Mouse (Mus musculus) lung, postnatal 10 days (tissue): ENCODE results near the gene Sema4c.

Experiments used
- DNase-seq: peaks from one replicate; pipeline ENCODE4 v3.0.0; 2021

The Sema4c gene

DNA sequence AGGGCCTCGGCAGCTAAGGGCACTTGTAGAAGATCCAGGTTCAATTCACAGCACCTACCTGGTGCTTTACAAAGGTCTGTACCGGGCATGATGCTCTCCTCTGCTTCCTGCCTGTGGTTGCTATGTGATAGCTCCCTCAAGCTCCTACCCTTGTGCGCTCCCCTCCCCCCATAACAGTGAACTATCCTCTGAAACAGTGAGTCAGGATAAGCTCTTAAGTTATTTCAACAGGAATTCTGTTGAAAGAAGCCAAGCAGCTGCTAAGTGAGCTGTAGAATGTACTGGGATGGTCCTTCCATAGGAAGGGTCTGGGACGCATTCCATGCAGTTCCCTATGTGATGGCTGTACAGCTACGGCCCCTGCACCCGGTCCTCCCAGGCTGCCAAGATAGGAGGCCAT is 24.6 kb downstream of the Sema4c start:
- DNase-seq = peak; percentile 22

- DNase-seq = no peak
These were observed 26.7 kb downstream of the Sema4c start for GRCm38 (mm10) chr1:36531461-36531860.

GRCm38 (mm10) chr1:36530962-36531361 is 27.2 kb downstream of the Sema4c start:
- DNase-seq = no peak

- peak; percentile 15 for DNase-seq
These were observed 27.7 kb downstream of the Sema4c start for GRCm38 (mm10) chr1:36530485-36530884.

DNA sequence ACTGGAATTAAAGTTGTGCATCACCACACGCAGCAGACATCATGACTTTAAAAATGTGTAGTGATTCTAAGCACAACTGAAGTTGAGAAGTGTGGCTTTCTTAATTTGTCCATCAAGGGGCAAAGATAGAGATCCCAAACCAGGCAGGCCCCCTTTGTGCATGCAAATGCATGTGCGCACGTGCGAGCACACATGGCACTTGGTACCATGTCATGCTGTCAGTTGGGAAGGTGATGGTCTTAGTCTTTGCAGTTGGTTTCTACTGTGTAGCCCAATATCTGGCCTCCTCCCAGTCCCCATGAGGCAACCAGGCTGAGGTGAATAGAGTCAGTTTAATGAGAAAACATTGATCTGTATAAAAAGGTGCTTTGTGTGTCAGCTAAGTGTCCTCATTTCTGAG is 28.3 kb downstream of the Sema4c start:
- no peak for DNase-seq

DNA sequence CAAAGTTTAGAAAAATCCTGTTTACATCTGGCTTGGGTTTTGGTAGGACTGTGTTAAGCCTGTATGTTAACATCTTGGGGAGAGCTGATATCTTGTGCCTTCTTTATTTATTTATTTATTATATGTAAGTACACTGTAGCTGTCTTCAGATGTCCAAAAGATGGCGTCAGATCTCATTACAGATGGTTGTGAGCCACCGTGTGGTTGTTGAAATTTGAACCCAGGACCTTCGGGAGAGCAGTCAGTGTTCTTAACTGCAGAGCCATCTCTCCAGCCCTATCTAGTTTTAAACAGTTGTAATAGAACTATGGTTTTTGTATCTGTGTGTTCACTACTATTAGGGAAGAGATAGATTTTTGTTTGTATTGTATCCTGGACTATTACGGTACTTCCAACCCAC is 28.9 kb downstream of the Sema4c start:
- DNase-seq = no peak

DNA sequence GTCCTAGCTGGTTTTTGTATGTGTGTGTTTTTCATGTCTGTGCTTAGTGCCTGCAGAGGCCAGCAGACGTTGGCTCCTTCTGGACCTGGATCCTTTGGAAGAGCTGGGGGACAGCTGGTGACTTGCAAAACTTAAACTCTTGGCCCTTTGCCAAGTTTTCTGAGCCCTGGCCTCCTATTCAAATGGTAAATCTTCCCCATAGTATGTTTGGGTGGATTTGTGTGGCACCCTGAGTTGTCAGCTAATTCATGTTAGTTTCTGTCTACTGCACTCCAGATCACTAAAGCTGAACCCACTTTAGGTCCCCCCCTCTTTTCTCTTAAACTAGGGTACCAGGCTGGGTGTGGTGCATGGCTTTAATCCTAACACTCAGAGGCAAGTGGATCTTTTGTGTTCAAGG is 29.8 kb downstream of the Sema4c start:
- DNase-seq = peak; percentile 36

DNA sequence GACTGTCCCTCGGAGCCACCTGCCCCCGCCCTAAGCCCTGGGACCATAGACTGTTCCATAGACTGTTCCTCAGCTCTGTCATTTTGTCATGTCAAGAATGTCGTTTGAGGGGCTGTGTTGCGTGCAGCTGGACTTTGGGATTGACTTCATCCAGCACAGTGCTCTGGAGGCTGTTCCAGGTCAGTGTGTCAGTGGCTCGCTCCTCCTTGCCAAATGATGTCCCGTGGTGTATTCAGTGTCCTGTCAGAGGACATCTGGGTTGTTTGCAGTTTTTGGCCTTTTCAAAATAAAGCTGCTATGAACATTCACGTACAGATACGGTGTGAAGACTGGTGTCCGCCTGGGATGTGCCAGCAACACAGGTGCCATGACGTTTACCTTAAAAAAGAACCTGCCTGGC is 31.2 kb downstream of the Sema4c start:
- DNase-seq = no peak

GRCm38 (mm10) chr1:36525774-36526173 is 32.4 kb downstream of the Sema4c start:
- DNase-seq = no peak

DNA sequence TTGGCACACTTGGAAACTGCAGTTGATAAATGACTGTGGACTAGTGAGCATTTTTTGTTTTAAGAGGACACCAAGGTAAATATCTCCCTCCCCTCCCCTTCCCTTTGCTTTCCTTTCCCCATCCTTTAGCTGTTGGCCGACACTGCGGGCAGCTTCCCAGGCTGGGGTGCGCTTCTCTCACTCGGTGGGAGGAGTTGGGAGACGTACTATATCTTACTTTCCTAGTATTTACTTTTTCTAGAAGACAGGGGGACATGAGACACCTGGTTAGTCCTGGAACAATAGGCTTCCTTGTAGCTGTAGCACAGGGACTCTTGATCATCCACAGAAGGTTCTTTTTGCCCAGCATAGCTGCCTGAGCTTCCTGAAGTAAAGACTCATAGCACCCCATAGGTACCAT is 34.1 kb downstream of the Sema4c start:
- no peak for DNase-seq

DNA sequence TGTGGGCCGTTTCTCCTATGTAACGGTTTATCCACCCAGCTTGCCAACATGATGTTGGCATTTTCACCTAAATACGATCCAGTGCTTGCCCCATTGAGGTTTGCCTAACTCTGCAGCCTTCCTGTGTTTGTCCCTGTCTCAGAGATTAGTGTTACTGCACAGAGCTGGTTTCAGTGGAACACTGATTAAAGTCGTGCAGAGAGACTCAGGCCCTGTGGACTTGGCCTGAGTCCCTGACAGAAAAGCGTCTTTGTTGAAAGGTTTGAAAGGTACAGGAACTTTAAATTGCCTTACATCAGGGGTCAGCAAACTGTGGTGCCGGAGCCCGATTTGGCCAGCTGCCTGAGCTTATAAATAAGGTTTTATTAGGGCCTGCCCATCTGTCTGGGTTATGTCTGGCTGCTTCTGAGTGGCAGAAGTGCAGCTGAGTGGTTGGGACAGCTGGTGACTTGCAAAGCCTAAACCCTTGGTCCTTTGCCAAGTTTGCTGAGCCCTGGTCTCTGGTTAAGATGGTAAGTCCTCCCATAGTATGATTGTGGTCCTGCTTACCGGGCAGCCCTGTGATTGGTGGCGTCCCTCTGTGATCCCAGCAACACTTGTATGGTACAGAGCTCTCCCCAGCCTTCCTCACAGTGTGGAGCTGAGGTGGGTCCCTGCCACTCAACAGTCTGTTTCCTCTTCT is 34.7 kb downstream of the Sema4c start:
- no peak for DNase-seq

DNA sequence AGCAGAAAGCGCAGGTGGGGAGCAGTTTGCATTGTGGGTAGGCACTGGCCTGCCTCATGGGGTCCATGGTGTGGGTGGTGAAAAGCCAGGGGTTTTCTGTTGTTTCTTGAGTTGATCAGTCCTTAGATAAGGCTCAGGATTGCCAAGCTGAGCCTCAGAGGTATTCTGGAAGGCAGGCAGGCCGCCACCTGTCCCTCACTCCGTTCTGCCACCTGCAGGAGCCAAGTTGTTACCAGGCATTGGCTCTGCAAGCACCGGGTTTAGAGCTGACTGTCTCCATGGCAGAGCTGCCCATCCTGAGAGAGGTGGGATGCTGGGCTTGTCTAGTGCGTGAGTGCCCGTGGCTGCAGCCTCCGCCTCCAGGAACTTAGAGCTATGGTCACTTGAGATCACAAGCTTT is 35.9 kb downstream of the Sema4c start:
- DNase-seq = no peak

GRCm38 (mm10) chr1:36519626-36520025 is 38.5 kb downstream of the Sema4c start:
- DNase-seq = no peak

GRCm38 (mm10) chr1:36518259-36518658 is 39.9 kb downstream of the Sema4c start:
- DNase-seq = no peak

GRCm38 (mm10) chr1:36513718-36514117 is 44.4 kb downstream of the Sema4c start:
- DNase-seq = peak; percentile 66

- no peak for DNase-seq
These were observed 44.8 kb downstream of the Sema4c start for GRCm38 (mm10) chr1:36513310-36513709.

DNA sequence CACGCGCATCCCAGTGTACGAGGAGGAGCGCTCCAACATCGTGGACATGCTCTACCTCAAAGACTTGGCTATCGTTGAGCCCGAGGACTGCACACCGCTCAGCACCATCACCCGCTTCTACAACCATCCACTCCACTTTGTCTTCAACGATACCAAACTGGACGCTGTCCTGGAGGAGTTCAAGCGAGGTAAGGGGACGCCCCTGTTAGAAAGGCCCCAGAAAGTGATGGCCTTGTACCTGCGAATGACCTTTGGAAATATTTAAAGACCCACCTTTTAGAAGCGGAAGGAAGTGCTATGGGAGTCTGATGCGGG is 45.2 kb downstream of the Sema4c start:
- no peak for DNase-seq

- DNase-seq = peak; percentile 36
These were observed 45.8 kb downstream of the Sema4c start for GRCm38 (mm10) chr1:36512089-36512965.

- peak; percentile 100 for DNase-seq
These were observed 46.7 kb downstream of the Sema4c start, which contains the start of gene Cnnm3 for GRCm38 (mm10) chr1:36511289-36512021. Gene Cnnm3, plus strand, starts transcription at chr1:36511867.

- DNase-seq = peak; percentile 18
These were observed 49.9 kb downstream of the Sema4c start for GRCm38 (mm10) chr1:36508238-36508637.

DNA sequence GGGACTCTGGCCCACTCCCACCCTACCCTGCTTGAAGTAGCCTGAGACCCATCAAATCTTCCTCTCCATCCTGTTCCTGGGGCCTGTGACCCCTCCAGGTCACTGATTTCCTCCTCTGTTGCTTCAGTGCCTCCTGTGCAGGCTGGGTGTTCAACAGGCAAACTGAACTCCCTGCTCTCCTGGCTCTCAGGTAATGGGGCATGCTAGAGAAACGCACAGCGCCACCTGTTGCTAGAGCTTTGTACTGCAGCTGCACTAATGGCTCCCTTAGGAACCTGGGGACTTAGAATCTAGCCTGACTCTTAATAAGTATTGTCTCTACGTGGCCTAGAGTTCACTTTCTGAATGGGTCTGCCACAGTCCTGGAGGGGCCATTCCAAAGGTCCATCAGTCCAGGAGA is 56.9 kb downstream of the Sema4c start:
- DNase-seq = peak; percentile 76
